Mouse (Mus musculus): Measurements from ENCODE around the gene Cpne5.
"Not testable (repeated sequence)": the region's sequence is repeated elsewhere in the genome, so short reads cannot be mapped to it uniquely, and the experiment has no call there.

Gene Cpne5

DNA sequence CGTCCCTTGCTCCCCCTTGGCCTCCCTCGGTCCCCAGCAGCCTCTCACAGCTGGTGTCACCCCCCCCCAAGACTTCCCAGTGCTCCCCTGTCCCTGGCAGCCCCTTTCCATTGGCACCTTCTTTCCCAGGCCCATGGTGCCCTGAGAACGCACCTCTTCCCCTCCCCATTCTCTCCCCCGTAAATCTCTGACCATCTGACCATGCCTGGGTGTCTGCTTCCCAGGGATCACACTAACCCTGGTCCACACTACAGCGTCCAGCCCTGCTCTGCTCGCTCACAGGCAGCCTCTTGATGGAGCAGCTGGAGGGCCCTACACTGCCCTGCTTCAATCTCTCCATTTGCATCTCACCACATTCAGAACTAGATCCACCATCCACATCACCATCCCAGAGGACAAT, 18.5 kb upstream of the Cpne5 start:
- no peak for DNase-seq

DNA sequence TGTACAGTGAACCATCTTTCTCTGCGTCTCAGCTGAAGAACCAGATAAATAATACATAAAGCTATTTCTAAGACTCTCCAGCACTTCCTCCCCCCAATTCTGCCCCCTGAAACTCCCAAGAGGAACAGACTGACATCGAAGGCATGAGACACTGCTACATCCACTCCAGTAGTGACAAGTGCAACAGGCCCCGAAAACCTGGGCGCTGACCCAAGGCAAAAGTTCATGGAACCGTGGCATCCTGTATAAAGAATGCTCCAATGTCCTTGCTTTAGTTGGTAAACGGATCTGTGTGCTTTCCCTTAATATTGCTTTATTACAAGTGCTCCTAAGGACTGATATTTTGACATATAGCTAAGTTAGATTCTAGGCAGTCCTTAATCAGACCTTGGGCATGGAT, 16.8 kb upstream of the Cpne5 start:
- not testable (repeated sequence) for DNase-seq

DNA sequence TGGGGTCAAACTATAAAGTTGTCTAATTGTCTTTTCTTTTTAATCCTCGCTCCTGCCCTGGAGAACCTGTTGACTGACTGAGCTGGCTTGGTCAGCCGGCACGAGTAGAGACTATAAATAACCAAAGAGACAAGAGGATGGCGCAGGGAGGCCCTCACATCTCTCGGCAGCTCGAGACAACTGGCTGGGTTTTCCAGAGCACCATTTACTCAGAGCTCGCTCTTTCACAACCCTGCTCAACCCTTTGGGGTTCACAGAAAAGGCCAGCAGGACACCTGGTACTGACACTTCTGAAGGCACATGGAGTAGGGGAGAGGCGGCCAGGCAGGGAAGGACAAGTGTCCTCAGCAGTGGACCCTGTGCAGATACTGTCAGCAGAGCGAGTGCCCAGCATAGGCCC, 15.7 kb upstream of the Cpne5 start:
- no peak for DNase-seq

DNA sequence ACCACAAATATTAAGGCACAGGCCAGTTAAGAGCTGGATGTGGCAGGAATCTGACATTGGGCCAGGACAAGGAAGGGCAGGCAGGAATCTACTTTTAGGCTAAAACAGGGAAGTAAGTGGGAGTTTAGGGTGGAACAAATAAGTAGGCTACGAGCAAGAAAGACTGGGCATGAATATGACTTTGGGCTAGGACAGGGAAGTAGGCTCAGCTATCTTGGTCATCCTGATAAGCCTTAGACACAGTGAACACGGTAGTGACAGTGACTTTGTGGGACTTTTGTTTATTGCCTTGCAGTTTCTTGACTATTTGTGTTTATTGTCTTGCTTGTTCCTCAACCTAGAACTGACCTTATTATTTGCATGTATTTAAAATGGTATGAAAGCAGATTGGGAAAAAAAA, 15.3 kb upstream of the Cpne5 start:
- DNase-seq, result no peak

DNA sequence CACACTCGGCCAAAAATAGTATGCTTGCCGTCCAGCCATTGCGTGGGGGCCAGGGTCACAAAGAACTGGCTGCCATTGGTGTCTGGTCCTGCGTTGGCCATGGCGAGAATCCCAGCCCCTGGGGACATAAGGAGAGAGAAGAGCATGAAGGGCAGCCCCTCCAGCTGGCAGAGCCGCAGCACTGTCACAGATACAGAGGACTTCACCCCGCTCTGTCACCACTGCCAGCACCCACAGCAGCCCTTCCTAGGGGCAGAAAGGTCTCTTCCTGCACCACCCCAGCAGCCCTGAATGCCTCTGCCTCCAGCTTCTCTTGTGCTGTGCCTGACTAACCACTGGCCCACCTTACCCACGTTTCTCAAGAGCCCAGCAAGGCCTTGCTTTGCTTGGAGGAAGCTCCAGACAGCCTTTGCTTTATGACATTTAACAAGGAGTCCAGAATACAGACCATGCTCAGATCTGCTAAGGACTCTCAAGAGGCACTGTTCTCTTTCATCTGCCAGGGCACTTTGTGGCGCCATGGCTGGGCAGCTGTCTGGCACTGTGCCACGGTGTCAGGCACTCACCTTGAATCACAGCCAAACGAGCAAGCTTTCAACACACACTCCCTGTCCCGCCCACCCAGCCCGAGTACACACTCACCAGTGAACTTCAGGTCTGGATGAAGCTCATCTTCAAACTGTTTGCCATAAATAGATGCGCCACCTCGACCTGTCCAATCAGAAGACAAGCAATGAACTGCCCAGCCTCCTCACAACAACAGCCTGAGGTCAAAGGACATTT, 13.8 kb upstream of the Cpne5 start:
- DNase-seq, result peak; percentile 91

DNA sequence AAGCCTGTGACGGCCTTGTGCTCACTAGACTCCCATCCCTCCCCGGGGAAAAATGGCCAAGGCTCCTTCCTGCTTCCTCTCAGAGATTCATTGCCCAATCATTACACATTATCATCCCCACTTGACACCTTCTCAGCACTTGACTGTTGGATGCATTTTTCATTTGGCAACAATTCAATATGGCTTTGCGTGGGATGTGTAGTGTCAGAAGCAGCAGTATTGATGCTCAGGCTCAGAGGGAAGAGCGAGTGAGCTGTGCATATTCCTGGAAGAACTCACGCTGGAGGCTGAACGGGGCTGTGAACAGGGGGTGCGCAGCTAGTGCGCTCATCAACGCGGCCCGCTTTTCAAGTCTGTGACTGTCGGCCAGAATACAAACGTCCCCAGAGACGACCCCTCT, 13.0 kb upstream of the Cpne5 start:
- not testable (repeated sequence) for DNase-seq

DNA sequence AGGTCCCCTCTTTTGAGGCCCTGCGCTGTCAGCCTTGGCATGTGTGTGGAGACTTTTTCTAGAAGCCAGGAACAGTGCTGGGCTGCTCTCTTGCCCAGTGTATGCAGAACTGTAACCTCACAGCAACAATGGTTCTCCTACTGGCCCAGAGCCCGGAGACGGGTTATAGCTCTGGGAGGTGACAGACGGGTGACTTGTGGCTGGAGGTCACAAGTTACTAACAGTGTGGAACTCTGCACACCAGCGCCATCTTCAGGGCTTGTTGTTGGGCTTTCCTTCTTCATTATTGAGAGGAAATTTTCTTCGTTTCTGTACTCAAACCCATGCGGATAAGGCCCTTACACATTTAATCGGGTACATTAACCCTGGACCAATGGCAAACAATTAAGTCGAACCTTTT, 11.5 kb upstream of the Cpne5 start:
- DNase-seq, result peak; percentile 81

DNA sequence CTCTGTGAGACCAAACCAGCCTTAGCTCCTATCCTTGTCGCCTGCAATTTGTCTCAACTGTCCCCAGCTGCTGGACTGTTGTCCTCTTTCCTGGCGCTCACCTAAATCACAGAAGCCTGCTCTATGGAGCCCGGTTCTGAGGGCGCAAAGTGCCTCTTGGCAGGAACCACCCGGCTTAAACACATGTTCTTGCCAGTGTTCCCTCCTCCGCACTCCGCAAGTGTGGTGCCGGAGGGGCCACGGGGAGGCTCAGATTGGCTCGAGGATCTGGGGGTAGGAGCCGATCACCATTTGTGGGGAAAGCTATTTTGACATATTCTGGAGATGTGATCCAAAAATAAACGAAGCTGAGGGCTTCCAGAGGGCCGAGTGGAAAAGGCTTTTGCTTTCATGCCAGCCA, 9.9 kb upstream of the Cpne5 start:
- DNase-seq, result no peak

DNA sequence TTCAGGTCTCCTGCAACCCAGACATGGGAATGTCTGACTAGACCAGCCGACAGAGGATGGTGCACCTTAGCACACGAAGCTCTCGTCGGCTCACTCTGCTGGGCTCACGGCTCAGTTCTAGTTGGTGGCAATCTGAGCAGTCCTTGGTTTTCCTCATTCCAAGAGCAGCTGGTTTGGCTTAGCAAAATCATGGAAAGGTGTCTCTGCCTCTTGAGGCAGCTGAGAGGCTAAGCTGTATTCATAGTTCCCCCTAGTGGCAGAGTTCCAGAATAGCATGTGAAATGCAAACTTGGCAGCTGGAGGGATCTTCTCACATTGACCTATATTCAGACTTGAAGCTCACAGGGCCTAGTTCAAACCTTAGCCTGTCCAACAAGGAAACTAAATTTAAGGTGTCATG, 8.6 kb upstream of the Cpne5 start:
- DNase-seq, result peak; percentile 64

DNA sequence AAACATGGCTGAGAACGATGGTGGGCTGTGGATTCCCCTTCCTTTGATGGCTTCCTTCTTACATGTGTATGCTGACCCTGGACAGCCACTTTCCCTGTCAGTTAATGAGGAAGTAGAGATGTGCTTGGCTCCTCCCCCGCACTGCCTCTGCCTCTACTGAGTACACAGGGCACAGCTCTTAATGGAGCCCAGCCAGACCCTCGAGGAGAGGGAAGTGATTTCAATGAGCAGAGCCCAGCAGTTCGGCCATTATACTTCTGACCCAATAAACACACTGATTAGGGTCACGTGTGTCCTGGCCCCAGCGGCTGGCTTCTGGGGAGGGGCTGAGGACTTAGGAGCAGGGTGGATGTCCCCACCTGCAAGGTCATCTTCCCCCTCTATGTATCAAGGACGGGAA, 7.8 kb upstream of the Cpne5 start:
- DNase-seq, result no peak

DNA sequence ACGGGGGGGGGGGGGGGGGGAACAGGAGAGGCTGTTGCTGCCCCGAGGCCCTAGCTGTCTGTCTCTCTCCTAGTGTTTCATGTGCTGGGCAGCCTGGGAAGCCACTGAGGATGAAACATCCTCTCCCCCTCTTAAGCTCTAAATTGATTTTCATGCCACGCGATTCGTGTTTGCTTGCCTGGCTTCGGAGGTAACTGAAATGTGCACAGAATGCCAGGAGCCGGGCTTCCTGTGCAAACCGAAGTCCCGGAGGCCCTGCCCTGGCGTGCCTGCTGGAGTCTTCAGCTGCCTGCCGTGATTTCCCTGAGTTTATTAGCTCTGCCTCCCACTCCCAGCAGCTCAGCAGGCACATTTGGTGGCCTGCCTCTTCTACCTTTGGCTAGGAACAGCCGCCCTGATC, 6.9 kb upstream of the Cpne5 start:
- no peak for DNase-seq

DNA sequence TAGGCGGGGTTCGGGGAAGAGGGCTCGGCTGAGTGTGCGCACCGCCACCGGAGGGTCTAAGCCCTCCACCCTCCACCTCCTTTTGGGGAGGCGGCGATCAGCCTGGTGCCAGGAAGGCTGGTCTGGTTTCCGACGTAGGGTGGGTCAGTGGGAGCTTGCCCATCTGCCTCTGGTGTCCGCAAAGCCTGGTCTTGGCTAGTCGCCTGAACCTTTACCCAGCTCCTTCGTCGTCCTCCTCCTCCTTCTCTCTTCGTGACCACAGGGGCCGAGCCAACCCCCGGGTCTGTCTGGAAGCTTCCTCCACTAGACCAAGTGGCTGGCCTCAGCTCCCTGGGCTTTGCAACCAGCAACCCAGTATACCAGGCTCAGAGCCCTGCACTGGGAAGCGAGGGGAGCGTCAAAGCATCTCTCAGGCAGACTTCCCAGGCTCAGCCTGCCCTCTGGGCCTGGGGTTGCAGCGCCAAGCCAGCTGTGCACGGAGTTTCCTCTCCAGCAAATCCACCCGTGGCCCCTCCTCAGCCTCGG, 516 bp upstream of the Cpne5 start:
- DNase-seq, result no peak

DNA sequence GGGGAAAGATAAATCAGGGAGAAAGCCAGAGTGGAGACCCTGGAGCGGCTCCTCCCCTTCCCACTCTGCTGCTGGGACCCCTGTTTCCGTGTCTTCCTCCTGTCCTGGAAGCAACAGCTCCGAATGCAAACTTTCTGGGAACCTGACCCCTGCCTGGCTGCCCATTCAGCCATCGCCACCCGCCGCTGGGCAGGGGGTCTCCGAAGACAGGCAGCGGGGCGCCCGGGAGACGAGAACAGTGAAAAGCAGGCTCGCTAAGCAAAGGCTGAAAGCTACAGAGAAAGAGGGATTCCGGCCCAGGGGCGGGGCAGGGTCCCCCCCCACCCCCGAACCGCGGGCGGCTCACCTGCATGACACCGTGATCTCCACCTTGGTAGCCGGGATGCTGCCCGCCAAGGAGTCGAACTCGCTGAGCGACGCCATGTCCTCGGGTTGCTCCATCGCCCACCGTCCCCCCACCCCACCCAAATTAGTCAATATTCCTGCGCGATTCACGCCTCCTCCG, 648 bp downstream of the Cpne5 start:
- no peak for DNase-seq

DNA sequence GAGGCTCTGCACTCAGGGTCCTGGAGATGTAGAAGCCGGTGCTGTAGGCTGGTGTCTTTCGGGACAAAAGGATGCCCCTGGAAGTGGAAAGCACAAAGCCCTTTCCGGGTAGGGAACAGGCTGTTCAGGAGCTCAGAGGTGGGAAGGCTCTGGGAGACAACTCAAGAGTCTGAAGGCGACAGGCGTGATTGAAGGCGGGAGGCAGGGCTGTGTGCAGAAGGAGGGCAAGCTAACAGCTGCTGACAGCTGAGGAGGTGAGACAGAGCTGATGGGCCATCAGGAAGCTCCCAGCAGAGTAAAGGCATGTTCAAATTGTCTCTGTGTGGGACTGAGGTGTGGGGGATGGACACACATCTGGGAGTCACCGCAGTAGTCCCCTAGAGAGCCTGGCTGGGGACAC, 1.9 kb downstream of the Cpne5 start:
- no peak for DNase-seq

DNA sequence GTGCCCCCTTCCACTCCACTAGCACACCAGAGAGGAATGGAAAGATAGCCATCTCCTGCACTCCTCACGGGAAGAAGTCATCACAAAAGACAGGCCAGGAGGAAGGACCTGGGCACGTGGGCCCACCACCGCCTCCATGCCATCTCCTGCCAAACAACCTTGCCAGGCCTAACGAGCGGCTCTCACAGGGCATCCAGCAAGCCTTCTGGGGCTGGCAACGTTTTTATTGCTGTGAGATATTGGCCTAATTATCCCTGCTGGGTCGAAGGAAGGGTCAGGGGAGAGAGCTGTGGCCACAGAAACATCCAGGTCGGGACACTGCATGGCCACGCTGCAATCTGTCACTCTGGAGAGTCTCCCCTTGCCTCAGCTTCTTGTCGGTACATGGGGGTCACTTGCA, 6.9 kb downstream of the Cpne5 start:
- DNase-seq, result no peak

DNA sequence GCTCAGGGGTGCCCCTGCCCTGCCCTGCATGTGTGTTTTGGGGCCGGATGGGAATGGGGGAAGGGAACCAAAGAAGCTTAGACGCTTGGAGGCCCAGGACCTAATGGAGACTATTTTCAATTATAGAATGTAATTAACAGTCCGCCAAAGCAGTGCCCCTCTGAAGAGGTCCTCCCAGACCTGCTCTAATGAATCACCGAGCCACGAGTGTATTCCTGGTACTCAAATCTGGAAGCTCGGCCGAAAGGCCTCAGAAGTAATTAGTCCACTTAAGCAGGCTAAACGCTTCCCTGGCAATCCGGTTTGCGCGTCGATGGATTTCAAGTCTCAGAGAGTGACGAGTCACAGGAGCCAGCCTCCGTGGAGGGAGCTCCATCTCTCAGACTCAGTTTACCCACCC, 17.3 kb downstream of the Cpne5 start:
- no peak for DNase-seq

DNA sequence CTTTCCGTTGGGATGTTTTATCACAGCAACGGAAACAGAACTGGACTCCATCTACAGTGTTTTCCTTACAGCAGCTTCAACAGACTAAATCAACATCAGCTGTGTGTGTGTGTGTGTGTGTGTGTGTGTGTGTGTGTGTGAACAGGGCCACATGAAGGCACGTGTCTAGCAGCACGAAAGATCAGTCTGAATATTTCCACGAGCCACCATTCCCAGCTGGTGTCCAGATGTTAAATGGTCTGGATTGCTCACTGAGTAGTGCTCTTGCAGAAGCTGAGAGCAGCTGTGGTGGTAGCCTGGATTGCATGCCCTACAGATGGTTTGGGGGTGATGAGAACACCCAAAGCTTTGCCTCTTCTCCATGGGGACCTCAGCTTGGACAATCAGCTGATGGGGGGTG, 19.9 kb downstream of the Cpne5 start:
- DNase-seq, result no peak

DNA sequence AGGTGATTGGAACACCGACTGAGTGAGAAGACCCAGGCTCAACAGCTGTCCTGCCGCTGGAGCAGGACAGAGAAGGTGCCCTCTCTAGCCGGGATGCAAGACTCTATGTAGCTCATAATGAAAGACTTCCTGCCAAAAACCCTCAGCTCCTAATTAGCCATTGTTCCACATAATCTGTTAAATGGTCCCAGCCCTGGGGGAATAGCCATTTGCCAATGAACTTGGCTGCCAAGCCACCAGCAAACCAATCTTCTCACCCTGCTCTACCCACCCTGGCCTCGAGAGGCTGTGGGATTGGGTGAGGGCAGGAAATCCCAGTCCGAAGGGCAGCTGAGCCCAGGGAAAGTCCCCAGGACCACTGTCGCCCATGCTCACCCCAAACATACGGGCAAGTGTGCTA, 21.9 kb downstream of the Cpne5 start:
- DNase-seq, result no peak

DNA sequence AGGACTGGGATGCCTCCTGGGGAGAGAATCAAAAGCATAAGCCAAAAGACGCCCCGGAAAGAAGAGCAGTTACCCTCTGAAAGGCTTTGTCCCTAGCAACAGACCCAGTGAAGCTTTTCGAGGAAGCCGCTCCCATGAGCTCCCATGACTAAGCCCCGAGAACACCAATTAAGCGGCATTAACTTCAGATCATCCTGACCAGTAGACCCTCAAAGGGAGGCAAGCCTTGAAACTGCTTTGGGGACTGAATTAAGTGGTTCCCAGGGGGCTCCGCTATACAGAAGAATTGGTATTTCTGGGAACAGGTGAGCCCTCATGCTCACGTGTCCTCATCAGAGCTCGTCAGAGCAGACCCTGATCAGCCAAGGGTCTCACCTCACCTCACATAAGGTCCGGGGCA, 23.3 kb downstream of the Cpne5 start:
- DNase-seq, result no peak

DNA sequence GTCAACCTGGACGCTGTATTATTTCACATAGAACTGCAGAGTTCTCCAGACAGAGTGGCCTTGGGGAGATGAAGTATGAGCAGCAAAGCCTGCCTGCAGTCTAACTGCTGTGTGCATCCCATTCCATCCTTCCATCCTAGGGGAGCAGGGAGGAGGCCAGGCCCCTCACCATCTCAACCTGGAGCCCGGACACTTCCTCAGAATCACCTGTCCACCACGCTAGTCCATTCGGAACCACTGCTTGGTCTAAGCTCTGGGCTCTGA, 23.8 kb downstream of the Cpne5 start:
- DNase-seq, result no peak

DNA sequence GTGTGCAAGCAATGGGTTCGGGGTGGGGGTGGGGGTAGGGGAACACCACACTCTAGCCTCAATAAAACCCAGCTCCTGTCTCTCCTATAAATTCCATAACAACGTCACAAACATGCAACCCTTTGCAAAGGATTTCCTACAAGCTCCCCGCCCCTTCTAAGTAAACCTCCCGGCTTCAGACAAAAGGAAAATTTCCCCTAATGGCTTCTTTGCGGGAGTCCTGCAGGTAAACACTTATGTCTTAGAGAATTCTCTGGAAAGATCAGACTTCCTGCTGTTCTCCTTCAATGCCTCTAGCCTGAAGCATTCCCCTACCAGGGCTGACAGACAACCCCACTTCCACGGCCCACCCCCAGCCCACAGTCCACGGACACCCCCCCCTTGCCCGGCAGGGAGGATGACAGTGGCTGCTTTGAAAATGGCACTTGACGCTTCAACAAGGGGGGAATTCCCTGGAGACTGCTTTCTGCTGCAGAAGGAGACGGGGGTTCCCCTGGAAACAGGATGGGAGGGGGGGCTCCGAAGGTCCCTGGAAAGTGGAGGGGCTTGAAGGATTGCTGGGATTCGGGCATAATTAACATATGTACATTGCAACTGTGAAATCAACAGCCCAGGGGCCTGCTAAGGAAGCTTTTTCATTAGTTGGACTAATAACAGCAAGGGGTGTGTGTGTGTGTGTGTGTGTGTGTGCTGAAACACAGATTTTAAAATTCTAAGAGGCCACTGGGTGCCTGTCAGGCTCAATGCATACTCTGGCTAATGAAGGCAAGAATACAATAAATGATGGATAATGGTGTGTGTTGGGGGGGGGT, 24.4 kb downstream of the Cpne5 start:
- DNase-seq, result no peak

DNA sequence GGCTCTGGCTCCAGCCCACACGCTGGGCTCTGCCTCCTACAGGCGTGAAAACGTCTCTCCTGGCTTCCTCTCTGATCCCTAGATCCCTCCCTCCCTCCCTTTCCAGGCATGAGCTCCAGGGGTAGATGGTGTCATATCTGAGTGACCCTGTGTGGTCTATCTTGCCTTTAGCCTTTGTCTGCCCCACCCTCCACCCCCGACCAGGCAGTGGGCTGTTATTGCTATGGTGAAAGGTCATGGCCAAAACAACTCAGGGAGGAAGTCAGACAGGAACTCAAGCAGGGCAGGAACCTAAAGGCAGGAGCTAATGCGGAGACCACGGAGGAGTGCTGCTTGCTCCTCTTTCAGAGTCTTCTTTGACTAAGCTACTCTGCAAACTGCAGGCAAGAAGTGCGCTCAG, 26.1 kb downstream of the Cpne5 start:
- no peak for DNase-seq

DNA sequence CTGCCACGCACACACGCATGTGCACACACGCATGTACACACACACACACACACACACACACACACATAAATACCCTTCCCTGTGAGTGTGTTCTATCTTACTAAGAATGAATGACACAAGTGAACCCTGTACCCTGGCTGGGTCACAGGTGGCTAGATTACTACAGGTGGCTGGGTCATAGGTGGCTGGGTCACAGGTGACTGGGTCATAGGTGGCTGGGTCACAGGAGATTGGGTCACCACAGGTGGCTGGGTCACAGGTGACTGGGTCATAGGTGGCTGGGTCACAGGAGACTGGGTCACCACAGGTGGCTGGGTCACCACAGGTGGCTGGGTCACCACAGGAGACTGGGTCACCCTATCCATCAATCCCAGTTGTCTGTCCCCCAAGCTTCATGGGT, 27.9 kb downstream of the Cpne5 start:
- no peak for DNase-seq

DNA sequence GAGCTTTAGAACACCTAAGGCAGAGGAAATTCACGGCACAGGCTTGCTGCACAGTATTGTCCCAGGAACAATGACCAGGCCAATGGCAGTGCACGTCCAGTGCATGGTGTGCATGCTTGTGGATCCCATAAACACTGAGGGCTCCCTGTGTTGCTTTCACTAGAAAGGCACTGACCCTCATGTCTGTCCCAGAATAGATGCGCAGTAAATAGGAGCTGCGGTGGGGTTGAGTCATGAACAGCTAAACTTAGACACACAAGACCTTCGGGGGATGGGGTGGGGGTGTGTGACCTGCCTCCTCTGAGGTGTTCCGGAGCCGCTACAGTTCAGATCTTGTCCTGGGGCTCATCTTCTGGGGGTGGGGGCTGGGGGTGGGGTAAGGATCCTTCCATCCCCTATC, 31.9 kb downstream of the Cpne5 start:
- DNase-seq, result no peak
